Mouse (Mus musculus): ENCODE data around the gene Scrn2. TPM values are rescaled to one million over a fixed set of nuclear protein-coding genes. Genes with fewer than 3 reads are reported as not detected.
A peak's percentile ranks its signal among the peaks of the same experiment; 100 is the strongest.

The Scrn2 gene
- polyA plus RNA-seq (2015; fragmentation: Nextera tagmentation; extraction: Ambion mirVana), result 19.7 and 20.1 TPM in 2 replicates

DNA sequence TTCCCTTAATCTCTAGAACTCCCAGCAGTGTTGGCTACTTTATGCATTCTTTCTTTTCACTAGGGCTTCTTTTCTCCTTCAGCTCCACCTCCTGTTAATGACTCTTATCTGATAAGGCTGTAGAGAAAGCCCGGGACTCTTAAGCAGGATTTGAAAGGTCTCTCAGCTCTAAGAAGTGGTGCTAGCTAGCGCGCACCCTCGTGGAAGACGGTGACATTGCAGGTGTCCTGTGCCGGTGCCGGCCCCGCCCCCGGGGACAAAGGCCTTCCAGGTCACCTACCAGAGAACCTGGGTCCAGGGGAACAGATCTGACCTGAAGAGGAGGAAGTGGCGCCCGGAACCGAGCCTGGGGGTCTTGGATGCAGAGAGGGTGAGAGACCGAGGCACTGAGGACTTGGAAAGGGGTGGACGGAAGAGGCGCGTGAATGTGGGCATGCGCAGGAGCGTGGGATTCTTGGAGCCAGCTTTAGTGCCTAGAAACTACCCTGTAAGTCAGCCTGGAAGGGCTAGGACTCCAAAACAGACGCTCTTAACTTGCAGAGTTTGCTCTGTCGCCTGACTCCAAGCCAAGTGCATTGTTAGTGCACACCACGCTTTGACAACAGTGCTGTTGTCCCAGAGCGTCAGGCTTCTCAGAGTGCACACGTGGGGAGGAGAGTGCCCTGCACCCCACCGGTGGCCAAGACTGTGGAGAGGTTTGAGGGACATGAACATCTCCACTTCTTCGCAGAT is at the start of gene Scrn2:
Gene Scrn2 (plus strand): TSS at position 253 of the 732 bp plus-strand sequence.
- peaks cover 23% of the 10 kb centered on the region for H3K4me1 ChIP-seq
- WGBS, result under 1% methylated on average over 25 of the region's 25 CpGs

DNA sequence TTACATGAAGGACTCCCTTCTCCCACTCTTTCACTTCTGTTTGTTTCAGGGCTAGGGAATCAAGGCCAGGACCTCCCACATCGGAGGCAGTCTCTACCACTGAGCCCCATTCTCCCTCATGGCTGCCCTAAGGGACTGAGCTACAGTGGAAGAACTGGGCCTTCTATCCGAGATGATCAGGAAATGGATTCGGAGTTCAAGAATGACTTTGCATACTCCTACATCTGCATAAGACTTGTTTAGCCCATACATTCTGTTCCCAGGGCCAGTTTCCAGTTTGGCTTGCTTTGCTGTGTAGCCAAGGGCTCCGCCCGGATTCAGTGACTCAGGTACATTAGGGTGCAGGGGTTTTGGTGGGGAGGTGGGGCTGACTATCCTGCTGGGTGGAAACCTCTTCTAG is 49.7 kb upstream of the Scrn2 start:
- ATAC-seq (ENCODE audit: insufficient read depth, low FRiP score, low read depth), result no peak
- no peak overlapping the region for H3K9ac ChIP-seq
- peak overlapping the region; percentile 46 for H3K27ac ChIP-seq
- H3K4me1 ChIP-seq, result peaks cover 18% of the 10 kb centered on the region; the same call in 1 of the 2 replicates
- H3K9me3 ChIP-seq, result no peaks in the 10 kb centered on the region
- H3K27me3 ChIP-seq (replicated peaks), result no peaks in the 10 kb centered on the region; the same call in 1 of the 2 replicates
- WGBS, result 69% methylated on average over 5 of the region's 5 CpGs
- H3K4me3 ChIP-seq (replicated peaks), result no peak overlapping the region
- H3K4me2 ChIP-seq, result no peak overlapping the region
- H3K36me3 ChIP-seq, result no peaks in the 10 kb centered on the region

More for the DNA sequence above, at the start of gene Scrn2:
- H3K4me3 ChIP-seq (replicated peaks), result peak within 1 kb of the TSS; percentile 84
- H3K4me2 ChIP-seq, result peak within 1 kb of the TSS; percentile 90
- H3K27me3 ChIP-seq (replicated peaks), result no peaks in the 10 kb centered on the region
- peak within 1 kb of the TSS; percentile 74; the same call in 1 of the 2 replicates for H3K9ac ChIP-seq
- ATAC-seq (ENCODE audit: insufficient read depth, low FRiP score, low read depth), result peak; percentile 78
- peak within 1 kb of the TSS; percentile 88 for H3K27ac ChIP-seq
- H3K9me3 ChIP-seq, result no peaks in the 10 kb centered on the region
- no peaks in the 10 kb centered on the region for H3K36me3 ChIP-seq

DNA sequence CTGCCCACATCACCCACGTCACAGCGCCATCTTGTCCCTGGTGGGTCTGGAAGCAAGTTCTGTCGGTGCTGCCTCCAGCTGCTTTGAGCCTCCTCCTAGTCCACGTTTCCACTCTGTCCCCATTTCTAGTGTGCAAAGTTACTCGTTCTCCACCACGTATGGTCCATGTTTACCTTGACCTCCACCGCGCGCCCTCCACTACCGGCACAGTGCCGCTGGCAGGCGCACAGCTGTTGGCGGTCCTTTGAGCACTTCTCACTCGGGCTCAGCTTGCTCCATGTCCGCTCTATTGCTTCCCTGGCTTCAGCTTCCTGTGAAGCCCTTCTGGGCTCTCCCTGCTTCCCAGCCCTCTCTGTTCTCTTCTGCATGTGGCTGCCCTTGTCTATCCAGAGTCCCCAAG is 48.3 kb upstream of the Scrn2 start:
- no peak for ATAC-seq (ENCODE audit: insufficient read depth, low FRiP score, low read depth)
- H3K9ac ChIP-seq, result no peak overlapping the region
- H3K36me3 ChIP-seq, result no peaks in the 10 kb centered on the region
- H3K4me2 ChIP-seq, result no peak overlapping the region
- peaks cover 3% of the 10 kb centered on the region for H3K27me3 ChIP-seq (replicated peaks)
- WGBS, result 64% methylated on average over 15 of the region's 15 CpGs
- no peaks in the 10 kb centered on the region for H3K9me3 ChIP-seq
- H3K27ac ChIP-seq, result no peak overlapping the region
- H3K4me3 ChIP-seq (replicated peaks), result no peak overlapping the region
- H3K4me1 ChIP-seq, result peaks cover 12% of the 10 kb centered on the region; the same call in 1 of the 2 replicates

DNA sequence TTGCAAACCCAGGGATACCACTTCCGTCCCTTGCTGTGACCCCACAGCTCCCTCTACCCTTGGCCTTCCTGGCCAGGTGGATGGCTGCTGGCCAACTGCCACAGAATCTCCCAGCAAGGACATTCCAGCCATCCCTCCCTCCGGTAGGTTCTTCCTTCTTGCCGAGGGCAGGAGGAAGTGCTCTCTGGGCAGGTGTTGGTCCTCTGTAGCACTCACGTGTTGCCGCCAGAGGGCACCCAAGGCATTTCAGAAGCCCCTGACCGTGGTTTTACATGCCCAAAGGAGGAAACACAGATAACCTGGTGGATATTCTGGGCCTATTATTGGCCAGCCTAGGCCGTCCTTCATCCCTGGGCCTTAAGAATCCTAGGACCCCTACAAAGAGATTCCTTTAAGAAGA is 47.4 kb upstream of the Scrn2 start:
- WGBS, result 1% methylated on average over 7 of the region's 7 CpGs
- Histone ChIP-seq H3K27ac (no peak overlapping the region), H3K4me2 (no peak overlapping the region), H3K4me1 (peaks cover 10% of the 10 kb centered on the region; the same call in 1 of the 2 replicates), H3K9me3 (no peaks in the 10 kb centered on the region), H3K9ac (no peak overlapping the region), H3K27me3 (replicated peaks) (peaks cover 3% of the 10 kb centered on the region), H3K4me3 (replicated peaks) (no peak overlapping the region), H3K36me3 (no peaks in the 10 kb centered on the region)
- ATAC-seq (ENCODE audit: insufficient read depth, low FRiP score, low read depth), result no peak

- H3K4me2 ChIP-seq, result no peak within 1 kb of the TSS
- H3K27me3 ChIP-seq (replicated peaks), result peaks cover 3% of the 10 kb centered on the region
- no peaks in the 10 kb centered on the region for H3K9me3 ChIP-seq
- ATAC-seq (ENCODE audit: insufficient read depth, low FRiP score, low read depth), result no peak
- no peak within 1 kb of the TSS for H3K27ac ChIP-seq
- H3K9ac ChIP-seq, result no peak within 1 kb of the TSS
- no peaks in the 10 kb centered on the region for H3K36me3 ChIP-seq
- WGBS, result 77% methylated on average over 7 of the region's 7 CpGs
- peaks cover 10% of the 10 kb centered on the region; the same call in 1 of the 2 replicates for H3K4me1 ChIP-seq
- H3K4me3 ChIP-seq (replicated peaks), result no peak within 1 kb of the TSS
Measured at GRCm38 (mm10) chr11:96982859-96983258, 46.9 kb upstream of the Scrn2 start, which contains the start of gene Sp2. Gene Sp2 (minus strand): TSS chr11:96982959.

DNA sequence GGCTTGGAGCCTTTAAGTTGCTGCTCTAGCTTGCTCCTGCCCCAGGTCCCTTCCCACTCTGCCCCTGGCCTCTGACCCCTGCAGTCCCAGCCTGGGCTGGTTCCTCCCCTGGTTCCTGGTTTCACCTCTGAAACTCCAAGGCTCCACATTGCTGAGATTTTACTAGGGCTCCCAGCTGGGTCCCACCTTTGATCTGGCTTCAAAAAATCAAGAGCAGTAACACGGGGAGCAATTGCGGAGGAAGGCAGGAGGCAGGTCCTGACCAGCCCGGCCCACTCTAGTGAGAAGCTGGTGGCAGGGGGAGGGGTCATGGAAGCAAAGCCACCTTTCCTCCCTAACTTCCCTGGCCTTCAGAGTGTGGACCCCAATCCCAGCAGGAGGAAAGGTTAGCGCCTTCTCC is 44.8 kb upstream of the Scrn2 start:
- Histone ChIP-seq H3K9me3 (no peaks in the 10 kb centered on the region), H3K27me3 (replicated peaks) (peaks cover 3% of the 10 kb centered on the region), H3K4me2 (no peak overlapping the region), H3K4me3 (replicated peaks) (no peak overlapping the region), H3K36me3 (no peaks in the 10 kb centered on the region), H3K9ac (no peak overlapping the region), H3K27ac (no peak overlapping the region), H3K4me1 (peaks cover 2% of the 10 kb centered on the region; the same call in 1 of the 2 replicates)
- 34% methylated on average over 4 of the region's 4 CpGs for WGBS
- no peak for ATAC-seq (ENCODE audit: insufficient read depth, low FRiP score, low read depth)

DNA sequence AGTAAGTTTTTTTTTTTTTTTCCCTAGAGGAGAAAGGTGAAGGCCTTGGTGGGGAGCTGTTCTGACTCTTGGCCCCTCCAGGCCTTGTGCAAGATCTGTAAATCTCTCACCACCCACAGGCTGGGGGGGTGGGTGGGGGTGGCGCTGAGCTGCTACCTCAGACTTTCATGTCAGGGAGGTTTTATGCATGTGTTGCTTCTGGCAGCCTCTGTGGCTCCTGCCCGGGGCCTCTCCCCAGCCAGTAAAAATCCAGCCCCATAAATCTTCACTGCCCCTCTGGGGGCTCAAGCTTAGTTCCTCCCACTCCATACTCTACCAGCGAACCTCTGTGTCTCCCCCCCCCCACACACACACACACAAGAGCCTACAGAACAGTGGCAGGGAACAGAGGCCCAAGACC is 43.3 kb upstream of the Scrn2 start:
- H3K27ac ChIP-seq, result no peak overlapping the region
- whole genome bisulfite sequencing, result 25% methylated on average over 3 of the region's 3 CpGs
- H3K9ac ChIP-seq, result no peak overlapping the region
- no peak for ATAC-seq (ENCODE audit: insufficient read depth, low FRiP score, low read depth)
- H3K27me3 ChIP-seq (replicated peaks), result peaks cover 3% of the 10 kb centered on the region
- no peak overlapping the region for H3K4me2 ChIP-seq
- no peaks in the 10 kb centered on the region for H3K36me3 ChIP-seq
- H3K4me1 ChIP-seq, result peaks cover 2% of the 10 kb centered on the region; the same call in 1 of the 2 replicates
- H3K9me3 ChIP-seq, result no peaks in the 10 kb centered on the region
- H3K4me3 ChIP-seq (replicated peaks), result no peak overlapping the region

GRCm38 (mm10) chr11:96987873-96988655 is 41.7 kb upstream of the Scrn2 start:
- Histone ChIP-seq H3K4me3 (replicated peaks) (peak overlapping the region; percentile 14), H3K4me2 (peak overlapping the region; percentile 51), H3K27me3 (replicated peaks) (peaks cover 3% of the 10 kb centered on the region), H3K27ac (no peak overlapping the region), H3K4me1 (peaks cover 9% of the 10 kb centered on the region; the same call in 1 of the 2 replicates), H3K9me3 (no peaks in the 10 kb centered on the region), H3K9ac (no peak overlapping the region), H3K36me3 (no peaks in the 10 kb centered on the region)
- 8% methylated on average over 31 of the region's 31 CpGs for WGBS
- no peak for ATAC-seq (ENCODE audit: insufficient read depth, low FRiP score, low read depth)

DNA sequence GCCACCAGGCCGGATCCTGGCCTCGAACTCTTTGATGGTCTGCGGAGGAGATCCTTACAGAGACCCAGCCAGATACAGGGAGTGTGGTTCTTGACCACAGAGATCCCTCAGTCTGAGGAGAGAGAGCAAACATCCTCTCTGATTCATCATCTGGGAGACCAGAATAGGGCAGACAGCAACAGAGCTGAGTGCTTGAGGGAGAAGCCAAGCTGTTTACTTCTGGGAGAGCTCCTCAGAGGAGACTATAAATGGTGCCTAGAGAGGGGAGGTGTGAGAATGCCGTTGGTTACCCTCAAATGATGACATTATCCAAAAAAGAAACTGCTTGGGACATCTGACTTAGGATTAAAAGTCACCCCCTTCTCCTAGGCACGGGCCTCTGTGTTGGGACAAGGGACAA is 38.2 kb upstream of the Scrn2 start:
- Histone ChIP-seq H3K4me1 (peaks cover 14% of the 10 kb centered on the region; the same call in 1 of the 2 replicates), H3K4me2 (no peak overlapping the region), H3K9me3 (no peaks in the 10 kb centered on the region), H3K27me3 (replicated peaks) (no peaks in the 10 kb centered on the region; the same call in 1 of the 2 replicates), H3K36me3 (no peaks in the 10 kb centered on the region), H3K27ac (no peak overlapping the region), H3K9ac (no peak overlapping the region), H3K4me3 (replicated peaks) (no peak overlapping the region)
- no peak for ATAC-seq (ENCODE audit: insufficient read depth, low FRiP score, low read depth)
- 69% methylated on average over 5 of the region's 5 CpGs for WGBS

GRCm38 (mm10) chr11:96992722-96993311 is 36.9 kb upstream of the Scrn2 start:
- no peak overlapping the region for H3K9ac ChIP-seq
- H3K27me3 ChIP-seq (replicated peaks), result no peaks in the 10 kb centered on the region; the same call in 1 of the 2 replicates
- H3K4me3 ChIP-seq (replicated peaks), result no peak overlapping the region

DNA sequence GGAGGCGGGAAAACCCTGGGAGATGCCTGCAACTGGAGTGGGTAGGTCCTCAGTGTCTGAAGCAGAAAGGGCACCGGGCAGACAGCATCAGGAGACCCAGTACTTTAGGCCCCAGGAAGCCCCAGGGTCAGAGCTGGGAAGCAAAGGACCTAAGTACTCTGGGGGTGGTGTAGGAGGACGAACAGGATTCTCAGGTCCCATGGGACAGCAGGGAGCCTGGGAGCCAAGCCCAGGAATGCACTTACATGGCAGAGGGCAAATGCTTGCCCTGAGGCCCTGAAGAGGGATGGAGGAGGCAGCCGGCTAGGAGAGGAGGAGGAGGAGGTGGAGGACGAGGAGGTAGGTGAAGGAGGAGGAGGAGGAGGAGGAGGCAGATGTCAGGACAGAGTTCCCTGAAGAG is 34.7 kb upstream of the Scrn2 start:
- ATAC-seq (ENCODE audit: insufficient read depth, low FRiP score, low read depth), result no peak
- no peaks in the 10 kb centered on the region for H3K9me3 ChIP-seq
- H3K27ac ChIP-seq, result no peak overlapping the region
- no peaks in the 10 kb centered on the region for H3K36me3 ChIP-seq
- H3K4me1 ChIP-seq, result peaks cover 23% of the 10 kb centered on the region
- WGBS, result 32% methylated on average over 5 of the region's 5 CpGs
- H3K4me3 ChIP-seq (replicated peaks), result no peak overlapping the region
- H3K4me2 ChIP-seq, result no peak overlapping the region
- H3K27me3 ChIP-seq (replicated peaks), result peaks cover 4% of the 10 kb centered on the region; the same call in 1 of the 2 replicates
- H3K9ac ChIP-seq, result no peak overlapping the region

More at GRCm38 (mm10) chr11:96992722-96993311, 36.9 kb upstream of the Scrn2 start:
- Histone ChIP-seq H3K4me2 (no peak overlapping the region), H3K4me1 (peaks cover 23% of the 10 kb centered on the region), H3K9me3 (no peaks in the 10 kb centered on the region), H3K36me3 (no peaks in the 10 kb centered on the region), H3K27ac (peak overlapping the region; percentile 67)
- WGBS, result 31% methylated on average over 8 of the region's 8 CpGs
- ATAC-seq (ENCODE audit: insufficient read depth, low FRiP score, low read depth), result no peak
